Mouse (Mus musculus) embryonic fibroblast, embryonic 13.5 days (primary cell): ENCODE measurements at regions not wholly inside any gene's neighbourhood (a gene's known extent, or its start where the extent isn't known, plus 50 kb on each side); places are given as distances from the start of the nearest gene placed in this dataset.

ENCODE experiments used
- H3K27ac ChIP-seq: 2 replicates; pipeline ENCODE4 v1.5.1; 2012; ENCODE audit warnings: low read length, control low read depth, inconsistent platforms; ENCODE audit not compliant: insufficient read depth
- H3K4me1 ChIP-seq: 2 replicates; pipeline ENCODE4 v1.6.1; 2011; ENCODE audit warnings: low read length; ENCODE audit not compliant: control insufficient read depth, insufficient read depth
- H3K4me3 ChIP-seq: 2 replicates; pipeline ENCODE4 v1.5.1; 2011; ENCODE audit warnings: mild to moderate bottlenecking, control low read depth, low read length; ENCODE audit not compliant: insufficient read depth
- CTCF ChIP-seq: IDR thresholded peaks from 2 replicates; pipeline ENCODE4 v1.5.1; 2011; ENCODE audit warnings: mild to moderate bottlenecking, control low read depth, low read length, moderate library complexity, borderline replicate concordance; ENCODE audit not compliant: insufficient read depth
- POLR2A ChIP-seq: IDR thresholded peaks from 2 replicates; pipeline ENCODE4 v1.6.1; 2011; ENCODE audit warnings: low read depth, mild to moderate bottlenecking, control low read depth, low read length, moderate library complexity

GRCm38 (mm10) chr3:52754978-52755377 lies 262.1 kb downstream of the Cog6 start:
- Histone ChIP-seq H3K4me3 (no peak overlapping the region), H3K4me1 (no peaks in the 10 kb centered on the region), H3K27ac (no peak overlapping the region)
- TF ChIP-seq POLR2A (no peak), CTCF (no peak)

- no peak overlapping the region for H3K27ac ChIP-seq
- H3K4me3 ChIP-seq = no peak overlapping the region
- H3K4me1 ChIP-seq = no peaks in the 10 kb centered on the region
- no peak for TF ChIP-seq POLR2A
- TF ChIP-seq CTCF = no peak
These were observed 262.6 kb downstream of the Cog6 start for GRCm38 (mm10) chr3:52754401-52754800.

- no peak overlapping the region for H3K27ac ChIP-seq
- TF ChIP-seq POLR2A (no peak), CTCF (no peak)
- no peak overlapping the region for H3K4me3 ChIP-seq
- no peaks in the 10 kb centered on the region for H3K4me1 ChIP-seq
These were observed 270.1 kb downstream of the Cog6 start for GRCm38 (mm10) chr3:52746917-52747316.

DNA sequence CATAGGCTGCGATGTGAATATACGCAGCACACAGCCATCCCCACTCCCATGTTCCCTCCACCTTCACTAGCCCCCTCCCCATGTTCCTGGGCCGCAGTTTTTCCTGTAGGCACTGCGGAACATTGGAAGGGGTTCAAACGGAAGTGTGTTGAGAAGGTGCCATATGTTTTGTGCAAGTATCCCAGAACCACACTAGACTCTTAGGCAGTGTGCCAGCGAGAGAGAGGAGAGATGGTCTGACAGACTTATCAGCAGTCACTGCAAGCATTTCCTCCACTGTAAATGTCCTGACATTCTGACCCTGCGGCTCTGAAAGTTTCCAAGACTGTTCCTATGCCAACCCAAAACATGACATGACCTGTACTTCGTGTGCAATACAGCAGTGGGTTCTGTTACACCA lies 272.7 kb downstream of the Cog6 start:
- no peak overlapping the region for H3K4me3 ChIP-seq
- TF ChIP-seq CTCF (no peak), POLR2A (no peak)
- no peak overlapping the region for H3K27ac ChIP-seq
- H3K4me1 ChIP-seq = no peaks in the 10 kb centered on the region

DNA sequence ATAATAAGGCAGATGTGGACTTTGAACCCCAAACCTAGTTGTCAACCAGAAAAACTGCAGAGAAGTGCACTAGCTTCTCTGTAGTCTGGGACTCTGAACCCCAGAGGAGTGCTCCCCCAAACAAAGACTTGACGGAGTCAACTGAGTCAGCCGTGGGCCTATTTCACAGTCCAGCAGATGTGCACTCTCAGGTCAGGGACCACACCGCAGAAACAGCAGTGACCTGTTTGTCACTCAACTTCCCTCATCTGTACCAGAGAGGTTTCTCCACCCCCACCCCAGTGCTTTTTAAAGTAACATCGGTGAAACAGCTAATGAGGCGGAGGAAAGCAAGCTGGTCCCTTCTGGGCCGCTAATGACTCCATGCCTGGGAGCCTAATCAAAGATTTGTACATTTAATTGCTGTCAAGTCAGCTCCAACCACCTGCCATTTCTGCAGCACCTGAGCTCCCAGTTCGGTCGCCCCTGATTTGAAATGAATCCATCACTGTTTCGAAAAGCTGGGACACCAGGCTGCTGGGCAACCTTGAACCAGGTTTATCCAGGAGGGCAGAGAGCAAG lies 276.5 kb downstream of the Cog6 start:
- Histone ChIP-seq H3K4me1 (no peaks in the 10 kb centered on the region), H3K27ac (no peak overlapping the region), H3K4me3 (no peak overlapping the region)
- TF ChIP-seq CTCF = no peak
- TF ChIP-seq POLR2A = no peak

- Histone ChIP-seq H3K4me3 (no peak overlapping the region), H3K4me1 (no peaks in the 10 kb centered on the region), H3K27ac (no peak overlapping the region)
- no peak for TF ChIP-seq POLR2A
- TF ChIP-seq CTCF = no peak
These were observed 277.5 kb downstream of the Cog6 start for GRCm38 (mm10) chr3:52739526-52739925.

GRCm38 (mm10) chr3:52738386-52738785 lies 278.7 kb downstream of the Cog6 start:
- H3K4me1 ChIP-seq = no peaks in the 10 kb centered on the region
- no peak overlapping the region for H3K4me3 ChIP-seq
- H3K27ac ChIP-seq = no peak overlapping the region
- TF ChIP-seq CTCF (no peak), POLR2A (no peak)

GRCm38 (mm10) chr3:52735939-52736338 lies 281.1 kb downstream of the Cog6 start:
- Histone ChIP-seq H3K4me3 (no peak overlapping the region), H3K4me1 (no peaks in the 10 kb centered on the region), H3K27ac (no peak overlapping the region)
- no peak for TF ChIP-seq POLR2A
- TF ChIP-seq CTCF = no peak

- Histone ChIP-seq H3K4me3 (no peak overlapping the region), H3K27ac (no peak overlapping the region), H3K4me1 (no peaks in the 10 kb centered on the region)
- TF ChIP-seq POLR2A (no peak), CTCF (no peak)
These were observed 285.1 kb downstream of the Cog6 start for GRCm38 (mm10) chr3:52731941-52732340.

DNA sequence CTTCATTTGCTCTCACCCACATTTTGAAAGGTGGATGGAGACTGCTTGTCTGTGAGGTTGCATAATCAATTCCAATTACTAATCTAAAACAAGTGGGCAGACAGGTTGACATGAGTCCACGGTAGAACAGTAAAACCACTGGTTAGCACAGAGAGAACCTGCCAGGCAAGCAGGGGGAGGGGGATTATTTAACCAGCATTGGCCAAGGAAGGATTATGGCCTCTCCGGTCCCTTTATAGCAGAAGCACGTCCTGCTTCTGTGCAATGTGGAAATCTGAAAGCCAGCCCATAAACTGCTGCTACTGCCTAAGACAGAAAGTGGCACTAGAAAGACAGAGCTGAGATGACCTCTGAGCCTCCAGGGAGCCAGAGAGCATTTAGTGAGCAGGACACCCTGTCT lies 285.5 kb downstream of the Cog6 start:
- Histone ChIP-seq H3K27ac (no peak overlapping the region), H3K4me3 (no peak overlapping the region), H3K4me1 (no peaks in the 10 kb centered on the region)
- TF ChIP-seq POLR2A (no peak), CTCF (no peak)

DNA sequence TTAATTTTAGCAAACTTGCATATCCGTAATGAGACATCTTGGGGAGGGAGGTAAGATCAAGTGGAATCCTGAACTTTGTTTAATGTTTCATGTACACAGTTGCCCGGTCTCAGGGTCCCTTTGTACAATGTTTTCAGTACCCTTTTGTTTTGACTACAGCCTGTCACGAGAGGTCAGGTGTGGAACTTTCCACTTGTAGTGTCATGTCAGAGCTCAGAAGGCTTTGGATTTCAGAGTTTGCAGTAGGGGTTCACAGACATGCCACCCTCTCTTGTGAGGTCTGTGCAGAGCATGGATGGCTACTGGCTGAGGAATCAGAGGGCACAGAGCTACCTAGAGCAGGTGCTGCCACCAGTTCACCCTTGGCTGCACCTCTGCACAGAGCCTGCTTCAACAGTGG lies 287.3 kb downstream of the Cog6 start:
- TF ChIP-seq POLR2A = no peak

GRCm38 (mm10) chr3:52728860-52729259 lies 288.2 kb downstream of the Cog6 start:
- TF ChIP-seq CTCF (no peak), POLR2A (no peak)
- Histone ChIP-seq H3K4me1 (no peaks in the 10 kb centered on the region), H3K27ac (no peak overlapping the region), H3K4me3 (no peak overlapping the region)

More for the DNA sequence above, 287.3 kb downstream of the Cog6 start:
- no peak overlapping the region for H3K4me3 ChIP-seq
- no peak overlapping the region for H3K27ac ChIP-seq
- H3K4me1 ChIP-seq = no peaks in the 10 kb centered on the region
